Mouse (Mus musculus): Measurements from ENCODE around the gene Psmd11. TPM values are rescaled to one million over a fixed set of nuclear protein-coding genes. Genes with fewer than 3 reads are reported as not detected.

Gene Psmd11
- total and polyA plus RNA-seq, 2 experiments from 2014 or later = 33.4 to 310 TPM

GRCm38 (mm10) chr11:80489172-80489881 is 60.9 kb downstream of the Psmd11 start:
- Histone ChIP-seq H3K4me3 (ENCODE audit: low read depth, low read length) (no peak overlapping the region), H3K4me1 (ENCODE audit: insufficient read depth) (peaks cover 17% of the 10 kb centered on the region), H3K9ac (peak overlapping the region; percentile 37), H3K27ac (ENCODE audit: low read depth, low read length) (peak overlapping the region; percentile 64), H3K4me2 (ENCODE audit: low read depth) (no peak overlapping the region), H3K27me3 (ENCODE audit: insufficient read depth, low read length) (no peaks in the 10 kb centered on the region), H3K9me3 (ENCODE audit: low read length) (no peaks in the 10 kb centered on the region), H3K36me3 (ENCODE audit: insufficient read depth) (no peaks in the 10 kb centered on the region)
- 47% methylated on average over 12 of the region's 12 CpGs for WGBS
- TF ChIP-seq CTCF (IDR thresholded peaks at IDR 0.05; ENCODE audit: low read depth) = no peak
- ATAC-seq = peak; percentile 26
- DNase-seq = peak; percentile 73

- Histone ChIP-seq H3K4me3 (ENCODE audit: low read depth, low read length) (no peak overlapping the region), H3K27me3 (ENCODE audit: insufficient read depth, low read length) (no peaks in the 10 kb centered on the region), H3K4me2 (ENCODE audit: low read depth) (no peak overlapping the region), H3K9me3 (ENCODE audit: low read length) (no peaks in the 10 kb centered on the region), H3K4me1 (ENCODE audit: insufficient read depth) (peaks cover 14% of the 10 kb centered on the region), H3K9ac (no peak overlapping the region), H3K27ac (ENCODE audit: low read depth, low read length) (peak overlapping the region; percentile 64), H3K36me3 (ENCODE audit: insufficient read depth) (no peaks in the 10 kb centered on the region)
- ATAC-seq (no peak), DNase-seq (no peak)
- no peak for TF ChIP-seq CTCF (IDR thresholded peaks at IDR 0.05; ENCODE audit: low read depth)
- 46% methylated on average over 5 of the region's 5 CpGs for WGBS
These were observed 61.4 kb downstream of the Psmd11 start for GRCm38 (mm10) chr11:80489882-80490196.

- Histone ChIP-seq H3K27me3 (ENCODE audit: insufficient read depth, low read length) (no peaks in the 10 kb centered on the region), H3K4me3 (ENCODE audit: low read depth, low read length) (no peak overlapping the region), H3K9me3 (ENCODE audit: low read length) (no peaks in the 10 kb centered on the region), H3K27ac (ENCODE audit: low read depth, low read length) (no peak overlapping the region), H3K4me2 (ENCODE audit: low read depth) (no peak overlapping the region), H3K9ac (no peak overlapping the region), H3K36me3 (ENCODE audit: insufficient read depth) (no peaks in the 10 kb centered on the region), H3K4me1 (ENCODE audit: insufficient read depth) (peaks cover 13% of the 10 kb centered on the region)
- DNase-seq = no peak
- TF ChIP-seq CTCF (IDR thresholded peaks at IDR 0.05; ENCODE audit: low read depth) = no peak
- no peak for ATAC-seq
- 78% methylated on average over 10 of the region's 10 CpGs for WGBS
These were observed 62.4 kb downstream of the Psmd11 start for GRCm38 (mm10) chr11:80490831-80491230.

- Histone ChIP-seq H3K4me1 (ENCODE audit: insufficient read depth) (peaks cover 11% of the 10 kb centered on the region), H3K4me2 (ENCODE audit: low read depth) (no peak overlapping the region), H3K27me3 (ENCODE audit: insufficient read depth, low read length) (no peaks in the 10 kb centered on the region), H3K27ac (ENCODE audit: low read depth, low read length) (no peak overlapping the region), H3K36me3 (ENCODE audit: insufficient read depth) (no peaks in the 10 kb centered on the region), H3K9ac (no peak overlapping the region), H3K4me3 (ENCODE audit: low read depth, low read length) (no peak overlapping the region), H3K9me3 (ENCODE audit: low read length) (no peaks in the 10 kb centered on the region)
- TF ChIP-seq CTCF (IDR thresholded peaks at IDR 0.05; ENCODE audit: low read depth) = no peak
- no peak for DNase-seq
- ATAC-seq = no peak
- WGBS = 92% methylated on average over 5 of the region's 5 CpGs
These were observed 64.8 kb downstream of the Psmd11 start for GRCm38 (mm10) chr11:80493186-80493585.

GRCm38 (mm10) chr11:80494852-80495251 is 66.4 kb downstream of the Psmd11 start:
- DNase-seq (no peak), ATAC-seq (no peak)
- no peak overlapping the region for H3K9ac ChIP-seq
- 52% methylated on average over 9 of the region's 9 CpGs for WGBS
- peaks cover 10% of the 10 kb centered on the region for H3K4me1 ChIP-seq (ENCODE audit: insufficient read depth)
- H3K4me2 ChIP-seq (ENCODE audit: low read depth) = no peak overlapping the region
- H3K36me3 ChIP-seq (ENCODE audit: insufficient read depth) = no peaks in the 10 kb centered on the region
- H3K27me3 ChIP-seq (ENCODE audit: insufficient read depth, low read length) = no peaks in the 10 kb centered on the region
- no peak for TF ChIP-seq CTCF (IDR thresholded peaks at IDR 0.05; ENCODE audit: low read depth)
- H3K4me3 ChIP-seq (ENCODE audit: low read depth, low read length) = no peak overlapping the region
- no peak overlapping the region for H3K27ac ChIP-seq (ENCODE audit: low read depth, low read length)
- H3K9me3 ChIP-seq (ENCODE audit: low read length) = no peaks in the 10 kb centered on the region

GRCm38 (mm10) chr11:80495972-80496371 is 67.6 kb downstream of the Psmd11 start:
- no peak for TF ChIP-seq CTCF (IDR thresholded peaks at IDR 0.05; ENCODE audit: low read depth)
- H3K9ac ChIP-seq = no peak overlapping the region
- H3K4me1 ChIP-seq (ENCODE audit: insufficient read depth) = peaks cover 10% of the 10 kb centered on the region; the same call in 1 of the 2 replicates
- H3K4me2 ChIP-seq (ENCODE audit: low read depth) = no peak overlapping the region
- 88% methylated on average over 6 of the region's 6 CpGs for WGBS
- DNase-seq = no peak
- H3K4me3 ChIP-seq (ENCODE audit: low read depth, low read length) = no peak overlapping the region
- H3K27ac ChIP-seq (ENCODE audit: low read depth, low read length) = no peak overlapping the region
- no peaks in the 10 kb centered on the region for H3K36me3 ChIP-seq (ENCODE audit: insufficient read depth)
- no peaks in the 10 kb centered on the region for H3K9me3 ChIP-seq (ENCODE audit: low read length)
- H3K27me3 ChIP-seq (ENCODE audit: insufficient read depth, low read length) = no peaks in the 10 kb centered on the region
- no peak for ATAC-seq

- ATAC-seq (no peak), DNase-seq (no peak)
- no peak for TF ChIP-seq CTCF (IDR thresholded peaks at IDR 0.05; ENCODE audit: low read depth)
- Histone ChIP-seq H3K27ac (ENCODE audit: low read depth, low read length) (no peak overlapping the region), H3K4me2 (ENCODE audit: low read depth) (no peak overlapping the region), H3K4me3 (ENCODE audit: low read depth, low read length) (no peak overlapping the region), H3K4me1 (ENCODE audit: insufficient read depth) (peaks cover 10% of the 10 kb centered on the region; the same call in 1 of the 2 replicates), H3K36me3 (ENCODE audit: insufficient read depth) (no peaks in the 10 kb centered on the region), H3K9me3 (ENCODE audit: low read length) (no peaks in the 10 kb centered on the region), H3K9ac (no peak overlapping the region), H3K27me3 (ENCODE audit: insufficient read depth, low read length) (no peaks in the 10 kb centered on the region)
- WGBS = 80% methylated on average over 1 of the region's 1 CpGs
These were observed 68.2 kb downstream of the Psmd11 start for GRCm38 (mm10) chr11:80496640-80497039.

Data from forebrain, postnatal 0 days (tissue).